Mouse (Mus musculus) adrenal gland, postnatal 36 days (tissue): Measurements from ENCODE around the gene Olfr119. TPM values are rescaled to one million over a fixed set of nuclear protein-coding genes. Genes with fewer than 3 reads are reported as not detected.
"Not testable (repeated sequence)": the region's sequence is repeated elsewhere in the genome, so short reads cannot be mapped to it uniquely, and the experiment has no call there.

Experiments used
- DNase-seq, 2 experiments: peaks; one replicate each; pipeline ENCODE4 v3.0.0; 2021; ENCODE audit warnings: mixed read lengths in 1 of 2
- long read RNA-seq, 2 experiments: library from polyadenylated mRNA; stranded (forward); transcript quantifications; one replicate each; pipeline ENCODE4 v2.0.0; 2021; ENCODE audit warnings: borderline sequencing depth in 2 of 2
- total RNA-seq, 2 experiments: library from RNA; stranded (reverse); gene quantifications; 2 replicates each; pipeline ENCODE4 v1.2.3; 2021

Gene Olfr119
- total RNA-seq = not detected
- long read RNA-seq, experiment 1 = 0 reads
- long read RNA-seq, experiment 2 = 0 reads

DNA sequence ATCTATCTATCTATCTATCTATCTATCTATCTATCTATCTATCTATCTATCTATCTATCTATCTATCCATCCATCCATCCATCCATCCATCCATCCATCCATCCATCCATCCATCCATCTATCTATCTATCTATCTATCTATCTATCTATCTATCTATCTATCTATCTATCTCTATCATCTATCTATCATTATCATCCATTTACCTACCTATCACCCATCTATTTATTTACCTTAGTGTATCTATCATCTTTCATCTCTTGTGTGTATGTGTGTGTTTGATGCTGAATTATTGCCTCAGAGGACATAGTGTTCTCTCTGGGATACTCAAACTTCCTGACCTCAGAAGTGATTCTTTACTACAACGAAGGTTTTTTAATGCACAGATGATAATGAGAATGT is at the start of gene Olfr119:
Olfr119 (plus strand) TSS at position 301 of the 400 bp plus-strand sequence.
- not testable (repeated sequence) for DNase-seq

DNA sequence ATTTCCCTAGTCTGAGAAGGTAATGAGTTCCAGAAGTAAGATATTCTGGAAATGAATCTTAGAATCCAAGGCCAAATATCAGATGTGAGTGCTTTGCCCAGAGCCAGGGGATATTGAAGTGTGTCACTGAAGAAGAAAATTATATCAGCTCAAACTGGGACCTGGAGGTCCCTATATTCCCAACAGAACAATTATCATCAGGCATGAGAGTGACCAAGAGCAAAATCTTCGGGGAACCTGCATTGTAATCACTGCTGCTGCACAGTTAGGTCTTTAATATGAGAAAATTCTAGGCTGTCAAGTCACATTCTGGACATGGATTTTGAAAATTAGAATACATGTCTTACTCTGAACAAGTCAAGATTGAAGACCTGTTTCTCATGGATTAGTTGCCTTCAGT is 32.7 kb upstream of the Olfr119 start, which contains the start of gene Olfr117:
Olfr117 (minus strand) TSS at position 101 of the 400 bp plus-strand sequence.
- DNase-seq = no peak

DNA sequence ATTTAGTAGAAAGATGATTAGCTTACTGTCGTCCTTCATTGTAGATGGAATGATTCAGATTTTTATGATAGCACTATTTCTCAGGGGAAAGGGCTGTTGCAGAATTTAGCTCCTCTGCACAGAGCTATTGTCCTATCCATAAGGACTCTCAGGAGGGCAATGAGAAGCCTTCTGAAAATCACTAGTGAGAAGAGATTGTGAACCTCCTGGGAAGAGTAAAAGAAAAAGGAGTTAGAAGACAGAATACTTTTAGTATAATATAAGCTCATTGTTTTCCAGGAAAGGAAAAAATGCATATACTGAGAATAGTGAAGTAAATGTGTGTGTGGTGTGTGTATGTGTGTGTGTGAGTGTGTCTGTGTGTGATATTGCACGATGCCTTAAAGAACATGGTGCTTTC is 29.7 kb upstream of the Olfr119 start, which contains the start of gene Olfr118:
Olfr118 (plus strand) TSS at position 301 of the 400 bp plus-strand sequence.
- no peak for DNase-seq

DNA sequence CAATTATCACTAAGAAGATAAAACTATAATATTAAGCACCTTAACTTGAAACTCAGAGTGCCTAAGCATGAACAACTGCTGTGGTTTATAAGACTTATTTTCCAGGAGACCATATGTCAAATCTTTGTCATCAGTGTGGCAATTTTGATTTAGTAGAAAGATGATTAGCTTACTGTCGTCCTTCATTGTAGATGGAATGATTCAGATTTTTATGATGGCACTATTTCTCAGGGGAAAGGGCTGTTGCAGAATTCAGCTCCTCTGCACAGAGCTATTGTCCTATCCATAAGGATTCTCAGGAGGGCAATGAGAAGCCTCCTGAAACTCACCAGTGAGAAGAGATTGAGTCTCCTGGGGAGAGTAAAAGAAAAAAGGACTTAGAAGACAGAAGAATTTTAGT is 25.1 kb downstream of the Olfr119 start, which contains the start of gene Olfr120:
Olfr120 (plus strand) TSS at position 301 of the 400 bp plus-strand sequence.
- DNase-seq = no peak

DNA sequence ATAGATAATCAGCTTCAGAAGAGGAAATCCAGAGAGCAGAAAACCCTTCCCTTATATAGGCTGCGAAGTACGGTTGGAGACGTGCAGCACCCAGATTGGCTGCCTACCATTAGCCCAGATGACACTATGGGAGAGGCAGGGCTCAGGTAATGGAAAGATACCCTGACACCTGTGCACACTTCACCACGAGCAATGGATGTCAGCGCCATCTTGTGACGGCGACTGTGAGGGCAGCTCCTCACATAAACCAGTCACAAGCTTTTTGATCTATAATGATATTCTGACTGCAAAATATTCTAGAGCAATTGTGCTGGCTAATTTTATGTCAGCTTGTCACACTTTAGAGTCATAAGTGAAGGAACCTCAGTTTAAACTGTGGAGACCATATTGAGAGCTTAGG is 41.7 kb downstream of the Olfr119 start:
- no peak for DNase-seq

Other genes starting within 250 kb of the Olfr119 start
- gene Olfr109, start 237.6 kb upstream of the Olfr119 start, total RNA-seq = not detected
- gene H2-M2, start 213.0 kb upstream of the Olfr119 start, total RNA-seq = not detected
- not detected for gene Olfr110, start 204.1 kb upstream of the Olfr119 start, total RNA-seq
- gene Olfr111, start 188.5 kb upstream of the Olfr119 start, total RNA-seq = not detected
- gene Olfr112, start 127.1 kb upstream of the Olfr119 start, total RNA-seq = not detected
- gene Olfr113, start 118.9 kb upstream of the Olfr119 start, total RNA-seq = not detected
- not detected for gene Olfr114, start 103.8 kb upstream of the Olfr119 start, total RNA-seq
- not detected for gene Olfr115, start 69.5 kb upstream of the Olfr119 start, total RNA-seq
- gene Olfr116, start 69.4 kb upstream of the Olfr119 start, total RNA-seq = not detected
- gene Olfr117, start 32.8 kb upstream of the Olfr119 start, total RNA-seq = not detected
- gene Olfr118, start 29.6 kb upstream of the Olfr119 start, total RNA-seq = not detected
- not detected for gene Olfr120, start 25.2 kb downstream of the Olfr119 start, total RNA-seq
- not detected for gene Olfr121, start 52.3 kb downstream of the Olfr119 start, total RNA-seq
- gene Olfr122, start 72.0 kb downstream of the Olfr119 start, total RNA-seq = not detected
- gene Olfr123, start 97.0 kb downstream of the Olfr119 start, total RNA-seq = not detected
- gene Olfr124, start 103.3 kb downstream of the Olfr119 start, total RNA-seq = not detected
- not detected for gene Olfr125, start 136.4 kb downstream of the Olfr119 start, total RNA-seq
- gene Olfr126, start 150.9 kb downstream of the Olfr119 start, total RNA-seq = not detected
- gene Olfr127, start 203.9 kb downstream of the Olfr119 start, total RNA-seq = not detected
- gene Olfr128, start 224.0 kb downstream of the Olfr119 start, total RNA-seq = not detected